Mouse (Mus musculus): Measurements from ENCODE around the gene Arih1. TPM values are rescaled to one million over a fixed set of nuclear protein-coding genes. Genes with fewer than 3 reads are reported as not detected.

The Arih1 gene
- 10 to 100 TPM; 77.7 to 82.2 TPM for total RNA-seq (2021)
- long read RNA-seq, experiment 1, full-length matches to known transcripts: 21 of 32 reads
- long read RNA-seq, experiment 1, partial matches to known transcripts: 4 of 32 reads
- long read RNA-seq, experiment 1, other reads (novel, unspliced or antisense): 7 of 32 reads
- long read RNA-seq, experiment 2, full-length matches to known transcripts: 24 of 27 reads
- long read RNA-seq, experiment 2, partial matches to known transcripts: 1 of 27 reads
- long read RNA-seq, experiment 2, other reads (novel, unspliced or antisense): 2 of 27 reads

- peak; percentile 99 for DNase-seq
- intact Hi-C loops (cut with DNase I; ENCODE audit: low total_unique reads): loop anchor here (10.0 kb wide), 1 partner anchor 82 kb away; no protein-coding TSS in a partner anchor
These were observed at the start of gene Arih1 for GRCm38 (mm10) chr9:59486549-59487065. Arih1 (minus strand) TSS chr9:59486618.

GRCm38 (mm10) chr9:59533889-59534288 is 47.5 kb upstream of the Arih1 start:
- intact Hi-C loops (cut with DNase I; ENCODE audit: low total_unique reads): no loop called here
- peak; percentile 71 for DNase-seq

DNA sequence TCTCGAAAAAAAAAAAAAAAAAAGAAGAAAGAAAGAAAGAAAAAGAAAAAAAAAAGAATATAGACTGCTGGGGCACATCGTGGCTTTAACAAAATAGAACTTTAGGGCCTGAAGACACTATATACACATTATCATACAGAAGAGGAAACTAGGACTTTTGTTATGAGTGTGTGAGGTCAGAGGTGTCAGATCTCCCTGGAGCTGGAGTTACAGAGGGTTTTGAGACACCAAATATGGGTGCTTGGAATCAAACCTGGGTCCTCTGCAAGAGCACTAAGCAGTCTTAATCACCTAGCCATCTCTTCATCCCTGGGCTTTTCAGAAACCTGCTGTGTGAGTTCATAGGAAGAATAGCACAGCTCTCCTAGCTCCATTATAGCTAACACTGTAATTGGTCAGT is 47.0 kb upstream of the Arih1 start:
- no peak for DNase-seq
- intact Hi-C loops (cut with DNase I; ENCODE audit: low total_unique reads): no loop called here

GRCm38 (mm10) chr9:59531645-59532044 is 45.2 kb upstream of the Arih1 start:
- intact Hi-C loops (cut with DNase I; ENCODE audit: low total_unique reads): no loop called here
- no peak for DNase-seq

DNA sequence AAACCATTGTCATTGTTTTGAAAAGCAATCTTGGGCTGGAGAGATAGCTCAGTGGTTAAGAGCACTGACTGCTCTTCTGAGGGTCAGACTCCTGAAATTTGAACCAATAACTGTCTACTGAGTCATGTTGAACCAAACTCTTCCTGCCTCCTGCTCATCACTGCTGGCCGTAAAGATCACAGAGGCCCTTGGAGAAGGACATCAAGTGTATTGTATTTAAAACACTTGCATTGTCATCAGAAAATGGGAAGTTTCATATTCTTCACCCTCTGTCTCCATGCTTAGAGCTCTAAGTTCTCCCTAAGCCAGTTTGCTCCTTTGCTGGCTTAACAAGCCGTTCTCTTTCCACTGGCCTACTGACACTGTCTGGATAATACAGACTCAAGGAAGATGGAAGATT is 41.9 kb upstream of the Arih1 start:
- DNase-seq: no peak
- intact Hi-C loops (cut with DNase I; ENCODE audit: low total_unique reads): no loop called here

- no peak for DNase-seq
- intact Hi-C loops (cut with DNase I; ENCODE audit: low total_unique reads): no loop called here
These were observed 41.2 kb upstream of the Arih1 start for GRCm38 (mm10) chr9:59527580-59527979.

GRCm38 (mm10) chr9:59526727-59527126 is 40.3 kb upstream of the Arih1 start:
- no peak for DNase-seq
- intact Hi-C loops (cut with DNase I; ENCODE audit: low total_unique reads): no loop called here

GRCm38 (mm10) chr9:59522906-59523305 is 36.5 kb upstream of the Arih1 start:
- intact Hi-C loops (cut with DNase I; ENCODE audit: low total_unique reads): no loop called here
- no peak for DNase-seq

- intact Hi-C loops (cut with DNase I; ENCODE audit: low total_unique reads): no loop called here
- no peak for DNase-seq
These were observed 33.0 kb upstream of the Arih1 start for GRCm38 (mm10) chr9:59519396-59519795.

DNA sequence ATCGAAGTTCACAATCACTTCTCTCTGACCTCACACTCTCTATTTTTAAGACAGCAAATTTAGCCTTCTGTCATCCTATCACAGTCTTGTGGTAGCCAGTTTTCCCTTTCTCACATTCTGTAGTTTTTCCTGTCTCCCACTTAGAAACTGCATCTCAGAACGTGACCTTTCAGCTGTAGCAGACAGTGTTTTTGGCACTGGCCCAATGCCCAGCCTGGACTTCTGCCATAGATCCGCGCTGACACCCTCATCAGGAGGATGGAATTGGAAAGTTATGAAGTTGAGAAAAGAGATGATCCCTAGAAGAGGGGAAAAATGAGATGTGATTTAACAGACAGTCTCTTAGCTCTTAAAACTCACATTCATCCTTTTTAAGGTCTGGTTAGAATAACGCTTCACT is 32.6 kb upstream of the Arih1 start:
- peak; percentile 20 for DNase-seq
- intact Hi-C loops (cut with DNase I; ENCODE audit: low total_unique reads): no loop called here

DNA sequence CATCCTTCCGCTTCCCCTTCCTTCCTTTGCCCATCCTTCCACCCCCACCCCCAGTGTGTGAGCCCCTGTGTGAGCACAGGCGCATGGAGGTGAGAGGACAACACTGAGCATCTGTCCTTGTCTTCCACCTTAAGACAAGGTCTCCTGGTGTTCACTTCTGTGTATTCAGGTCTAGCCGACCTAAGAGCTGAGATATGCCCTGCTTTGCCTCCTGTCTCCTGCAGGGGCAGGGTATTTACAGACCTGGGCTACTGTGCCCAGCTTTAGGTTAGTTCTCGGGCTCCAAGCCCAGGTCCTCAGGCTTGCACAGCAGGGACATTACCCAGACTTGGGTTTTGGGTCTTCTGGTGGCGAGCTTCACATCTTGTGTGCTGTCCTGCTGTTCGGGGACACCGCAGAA is 30.7 kb upstream of the Arih1 start:
- intact Hi-C loops (cut with DNase I; ENCODE audit: low total_unique reads): no loop called here
- no peak for DNase-seq

DNA sequence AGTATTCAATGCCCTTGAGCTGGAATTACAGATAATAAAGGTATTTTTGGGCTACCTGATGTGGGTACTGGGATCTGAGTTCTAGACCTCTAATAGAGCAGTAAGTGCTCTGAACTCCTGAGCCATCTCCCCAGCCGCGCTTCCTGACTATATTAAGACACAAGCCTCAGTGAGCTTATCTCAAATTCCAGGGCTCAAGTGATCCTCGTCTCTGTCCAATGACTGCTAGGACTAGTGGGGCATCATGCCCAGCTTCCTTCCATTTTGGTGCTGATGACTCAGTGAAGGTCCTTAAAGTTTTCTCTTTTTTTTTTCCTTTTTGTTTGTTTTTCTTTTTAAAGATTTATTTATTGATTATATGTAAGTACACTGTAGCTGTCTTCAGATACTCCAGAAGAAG is 28.7 kb upstream of the Arih1 start:
- DNase-seq: no peak
- intact Hi-C loops (cut with DNase I; ENCODE audit: low total_unique reads): no loop called here

DNA sequence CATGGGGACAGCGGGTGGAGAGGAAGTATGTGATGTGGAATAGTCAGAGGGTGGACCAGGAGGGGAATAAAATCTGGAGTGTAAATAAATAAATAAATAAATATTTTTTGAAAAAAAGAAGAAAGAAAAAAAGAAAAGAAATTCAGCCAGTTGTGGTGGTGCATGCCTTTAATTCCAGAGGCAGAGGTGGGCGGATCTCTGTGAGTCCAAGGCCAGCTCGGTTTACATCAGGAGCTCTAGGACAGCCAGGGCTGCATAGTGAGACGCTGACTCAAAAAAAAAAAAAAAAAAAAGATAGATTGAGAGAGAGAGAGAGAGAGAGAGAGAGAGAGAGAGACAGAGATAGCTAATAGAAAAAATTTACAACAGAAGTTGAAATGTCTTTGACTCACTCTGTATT is 26.0 kb upstream of the Arih1 start:
- no peak for DNase-seq
- intact Hi-C loops (cut with DNase I; ENCODE audit: low total_unique reads): no loop called here

- DNase-seq: no peak
- intact Hi-C loops (cut with DNase I; ENCODE audit: low total_unique reads): no loop called here
These were observed 21.7 kb upstream of the Arih1 start for GRCm38 (mm10) chr9:59508146-59508545.

DNA sequence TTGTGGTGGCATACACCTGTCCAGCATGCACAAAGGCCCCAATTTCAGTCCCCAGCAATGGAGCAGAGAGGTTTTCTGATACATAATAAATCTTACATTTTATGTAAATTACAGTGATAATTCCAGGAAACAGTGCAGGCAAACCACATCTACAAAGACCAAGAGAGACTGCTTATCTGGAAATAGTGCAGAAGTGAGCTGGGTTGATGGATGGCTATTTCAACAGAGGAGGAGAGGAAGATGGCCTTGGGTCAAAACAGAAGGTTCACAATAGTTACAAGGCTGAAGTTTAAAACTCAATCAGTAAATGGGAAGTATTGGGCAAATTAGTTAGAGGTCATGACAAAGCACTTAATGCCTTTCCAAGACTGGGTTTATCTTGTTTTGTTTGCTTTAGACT is 913 bp upstream of the Arih1 start:
- DNase-seq: no peak
- intact Hi-C loops (cut with DNase I; ENCODE audit: low total_unique reads): loop anchor here (10.0 kb wide), 1 partner anchor 83 kb away; no protein-coding TSS in a partner anchor

DNA sequence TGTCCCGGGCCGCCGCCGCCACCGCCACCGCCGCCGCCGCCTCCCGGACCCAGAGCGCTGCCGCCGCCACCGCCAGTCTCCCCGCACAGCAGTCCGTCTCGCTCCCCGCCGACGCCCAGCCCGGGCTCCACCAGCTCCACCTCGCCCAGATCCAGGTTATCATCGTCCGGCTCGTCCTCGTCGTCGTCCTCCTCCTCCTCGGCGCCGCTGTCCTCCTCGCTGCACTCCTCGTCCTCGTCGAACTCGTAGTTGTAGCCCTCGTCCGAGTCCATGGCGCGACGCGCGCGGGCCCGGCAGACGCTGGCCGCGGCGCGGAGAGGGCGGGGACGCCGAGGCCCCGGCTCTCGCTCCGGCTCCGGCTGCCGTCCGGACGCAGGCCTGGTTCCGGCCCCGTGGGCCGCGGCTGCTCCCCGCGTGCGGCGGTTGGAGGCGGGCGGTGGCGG is 321 bp downstream of the Arih1 start:
- intact Hi-C loops (cut with DNase I; ENCODE audit: low total_unique reads): loop anchor here (10.0 kb wide), 1 partner anchor 81 kb away; no protein-coding TSS in a partner anchor
- no peak for DNase-seq

DNA sequence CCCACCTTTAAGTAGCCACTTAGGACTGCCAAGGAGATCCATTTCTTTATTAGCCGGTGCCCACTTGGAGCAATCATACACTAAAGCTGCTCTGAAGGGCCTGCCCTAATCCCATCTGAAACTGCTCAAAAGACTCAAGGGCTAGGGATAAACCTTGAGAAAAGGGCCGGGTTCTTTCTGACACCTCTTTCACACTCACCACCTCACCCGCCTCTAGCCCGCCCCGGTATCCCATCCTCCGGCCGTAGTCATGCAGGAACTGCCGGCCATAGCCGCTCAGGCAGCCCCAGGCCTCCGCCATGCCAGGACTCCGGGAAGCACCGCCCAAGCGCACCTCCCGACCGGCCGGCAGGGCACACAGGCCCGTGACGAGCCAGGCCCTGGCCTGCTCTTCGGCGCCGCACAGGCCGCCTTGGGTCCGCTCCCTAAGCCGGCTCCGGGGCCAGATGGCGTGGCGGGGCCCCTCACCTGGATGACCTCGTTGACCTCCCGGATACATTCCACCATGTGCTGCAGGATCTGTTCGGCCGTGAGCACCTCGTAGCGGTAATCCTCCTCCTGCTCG is 825 bp downstream of the Arih1 start:
- peak; percentile 76 for DNase-seq
- intact Hi-C loops (cut with DNase I; ENCODE audit: low total_unique reads): loop anchor here (10.0 kb wide), 1 partner anchor 81 kb away; no protein-coding TSS in a partner anchor

GRCm38 (mm10) chr9:59484760-59485159 is 1.7 kb downstream of the Arih1 start:
- DNase-seq: no peak

GRCm38 (mm10) chr9:59482419-59482818 is 4.0 kb downstream of the Arih1 start:
- intact Hi-C loops (cut with DNase I; ENCODE audit: low total_unique reads): loop anchor here (10.0 kb wide), 1 partner anchor 78 kb away; no protein-coding TSS in a partner anchor
- peak; percentile 6 for DNase-seq

More at GRCm38 (mm10) chr9:59484760-59485159, 1.7 kb downstream of the Arih1 start:
- intact Hi-C loops (cut with DNase I; ENCODE audit: low total_unique reads): loop anchor here (10.0 kb wide), 1 partner anchor 80 kb away; no protein-coding TSS in a partner anchor

GRCm38 (mm10) chr9:59476617-59477016 is 9.8 kb downstream of the Arih1 start:
- no peak for DNase-seq
- intact Hi-C loops (cut with DNase I; ENCODE audit: low total_unique reads): no loop called here

- intact Hi-C loops (cut with DNase I; ENCODE audit: low total_unique reads): no loop called here
- DNase-seq: no peak
These were observed 11.6 kb downstream of the Arih1 start for GRCm38 (mm10) chr9:59474838-59475237.

Data from gastrocnemius, postnatal 14 days (tissue).